Mouse (Mus musculus) ES-CJ7 (cell line): ENCODE results near the gene Cggbp1.

Experiments used
- DNase-seq: peaks from one replicate; pipeline ENCODE4 v3.0.0; 2011; ENCODE audit warnings: low read depth, low spot score

Cggbp1 gene

DNA sequence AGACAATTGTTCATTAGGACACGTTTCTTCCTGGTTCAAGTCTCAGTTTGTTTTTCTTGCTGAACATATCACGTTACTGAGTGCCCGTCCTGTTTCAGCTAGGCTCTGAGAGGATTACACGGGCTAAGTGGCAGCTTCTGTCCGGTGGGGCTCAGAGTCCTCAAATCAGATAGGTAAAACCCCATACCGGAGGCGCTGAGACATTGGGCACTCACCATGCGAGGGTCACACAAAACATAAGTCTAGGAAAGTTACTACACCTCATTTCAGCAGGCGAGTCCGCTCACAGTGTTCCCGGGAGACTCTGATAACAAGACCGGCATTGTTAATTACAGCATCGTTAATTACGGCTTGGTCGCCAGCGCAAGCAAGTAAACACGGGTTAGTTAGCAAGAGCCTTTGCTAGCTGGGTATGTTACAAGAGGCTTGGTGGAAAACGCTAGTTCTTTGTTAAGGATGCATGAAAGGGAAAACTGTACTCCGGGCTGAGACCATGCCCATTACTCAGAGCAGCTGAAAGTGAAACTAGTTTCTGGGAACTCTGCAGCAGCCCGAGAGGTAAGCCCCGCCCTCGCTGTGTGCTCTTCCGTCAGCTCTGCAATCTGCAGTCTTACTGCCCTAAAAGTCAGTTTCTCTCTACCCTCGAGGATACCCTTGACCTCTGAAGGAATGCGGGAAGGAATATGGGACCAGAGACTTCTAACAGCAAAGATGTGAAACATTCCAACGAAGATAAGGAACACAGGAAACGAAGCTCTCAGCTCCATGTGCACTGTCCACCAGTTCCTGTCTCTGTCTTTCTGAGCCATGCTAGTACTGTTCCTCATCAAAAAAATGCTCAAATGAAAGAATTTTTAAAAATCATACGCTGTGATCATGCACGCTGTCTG is 21.9 kb downstream of the Cggbp1 start:
- peak; percentile 89 for DNase-seq

- peak; percentile 65 for DNase-seq
These were observed 23.6 kb downstream of the Cggbp1 start for GRCm38 (mm10) chr16:64875384-64875783.

GRCm38 (mm10) chr16:64875822-64876221 is 24.0 kb downstream of the Cggbp1 start:
- DNase-seq, result peak; percentile 67

- peak; percentile 47 for DNase-seq
These were observed 25.0 kb downstream of the Cggbp1 start for GRCm38 (mm10) chr16:64876631-64877265.

- DNase-seq, result no peak
These were observed 25.5 kb downstream of the Cggbp1 start for GRCm38 (mm10) chr16:64877314-64877713.

DNA sequence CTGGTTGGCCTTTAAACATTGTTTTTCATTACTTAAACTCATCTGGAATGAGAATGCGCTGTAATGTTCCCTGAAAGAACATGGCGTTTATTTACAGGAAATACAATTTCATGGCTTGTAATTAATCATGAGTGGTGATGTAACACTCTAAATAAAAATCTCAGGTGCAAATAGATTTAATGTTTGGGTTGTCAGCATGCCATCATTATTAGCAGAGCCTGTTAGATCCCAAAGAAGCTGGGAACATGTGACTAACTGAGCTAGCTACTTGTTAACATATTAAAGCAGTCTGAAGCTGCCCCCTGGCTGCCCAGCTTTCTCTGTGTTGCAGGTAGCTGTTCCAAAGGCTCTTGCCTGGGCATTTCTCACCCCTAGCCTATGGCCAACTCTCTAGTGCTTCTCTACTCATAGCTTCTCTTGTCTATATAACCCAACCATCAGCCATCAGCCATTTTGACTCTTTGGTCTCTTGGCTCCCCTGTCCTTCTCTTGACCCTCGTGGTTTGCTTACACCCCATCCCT is 26.9 kb downstream of the Cggbp1 start:
- DNase-seq, result peak; percentile 48

GRCm38 (mm10) chr16:64879735-64880134 is 27.9 kb downstream of the Cggbp1 start:
- DNase-seq, result no peak

- DNase-seq, result peak; percentile 80
These were observed 29.2 kb downstream of the Cggbp1 start for GRCm38 (mm10) chr16:64880986-64881385.

DNA sequence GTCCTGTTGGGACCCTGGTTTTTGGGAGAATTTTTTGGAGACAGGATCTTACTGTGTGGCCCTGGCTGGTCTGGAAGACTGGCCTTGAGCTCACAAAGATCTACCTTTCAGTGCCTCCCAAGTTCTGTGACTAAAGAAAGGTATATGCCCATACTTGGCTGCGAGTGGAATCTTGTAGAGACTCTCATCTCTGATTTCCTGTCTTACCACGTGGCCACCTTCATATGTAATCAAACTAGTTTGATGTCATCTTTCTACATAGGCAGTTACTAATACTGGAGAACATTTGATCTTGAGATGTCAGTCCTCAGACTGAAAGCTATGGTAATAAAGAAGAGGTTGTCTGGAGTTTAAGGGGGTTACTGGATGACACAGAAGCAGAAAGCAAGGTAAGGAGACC is 29.6 kb downstream of the Cggbp1 start:
- no peak for DNase-seq

DNA sequence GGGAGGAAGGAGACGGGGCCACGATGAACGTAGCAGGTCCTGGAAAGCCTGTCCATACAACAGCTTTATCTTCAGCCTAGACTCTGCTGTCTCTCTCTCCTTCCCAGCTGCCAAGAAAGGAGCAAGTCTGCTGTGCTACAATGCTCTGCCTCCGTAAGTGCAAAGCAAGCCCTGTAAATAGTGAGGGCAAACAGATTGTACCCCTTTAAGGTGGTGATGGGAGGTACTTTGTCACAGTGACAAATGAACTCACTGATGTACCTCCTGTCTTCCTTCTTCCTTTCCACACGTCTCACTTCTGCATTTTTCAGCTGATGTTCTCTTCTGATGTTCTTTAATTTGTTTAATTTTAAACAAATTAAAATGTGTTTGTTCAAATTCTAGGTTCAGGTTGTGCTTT is 32.1 kb downstream of the Cggbp1 start:
- DNase-seq, result peak; percentile 48

DNA sequence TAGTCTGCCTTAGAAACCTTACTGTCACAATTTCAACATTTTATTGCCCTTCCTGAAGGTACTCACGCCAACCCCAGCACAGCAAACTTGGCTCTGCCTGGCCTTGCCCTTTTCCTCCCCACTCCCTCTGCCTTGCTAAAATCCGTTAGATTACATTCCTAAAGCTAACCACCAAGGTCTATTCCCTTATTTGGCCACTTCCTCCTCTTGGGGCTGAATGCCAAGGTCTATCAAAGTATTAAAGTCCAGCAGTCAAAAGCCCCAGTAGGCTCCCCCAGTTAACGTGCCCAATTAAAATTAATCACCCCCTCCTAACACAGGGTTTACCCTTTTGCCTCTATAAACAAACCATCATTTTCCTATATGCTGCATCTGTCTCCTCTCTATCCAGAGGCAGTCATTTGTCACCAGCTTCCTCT is 32.6 kb downstream of the Cggbp1 start:
- DNase-seq, result peak; percentile 83

DNA sequence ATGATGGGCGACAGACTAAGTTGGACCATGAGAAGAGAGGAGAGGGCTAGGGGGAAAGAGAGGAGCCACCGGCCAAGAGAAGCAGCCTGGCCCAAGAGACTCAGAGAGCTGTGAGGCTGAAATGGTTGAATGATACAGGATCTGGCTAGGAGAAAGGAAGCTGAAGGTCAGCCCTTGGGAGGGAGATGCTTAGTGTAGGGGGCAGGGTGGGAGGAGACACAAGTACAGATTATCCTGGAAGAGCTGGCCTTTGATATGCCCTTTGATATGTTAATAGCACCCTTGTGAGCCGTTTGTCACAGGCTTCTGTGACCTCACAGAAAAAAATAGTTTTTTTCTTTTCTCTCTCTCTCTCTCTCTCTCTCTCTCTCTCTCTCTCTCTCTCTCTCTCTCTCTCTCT is 33.3 kb downstream of the Cggbp1 start:
- peak; percentile 99 for DNase-seq

DNA sequence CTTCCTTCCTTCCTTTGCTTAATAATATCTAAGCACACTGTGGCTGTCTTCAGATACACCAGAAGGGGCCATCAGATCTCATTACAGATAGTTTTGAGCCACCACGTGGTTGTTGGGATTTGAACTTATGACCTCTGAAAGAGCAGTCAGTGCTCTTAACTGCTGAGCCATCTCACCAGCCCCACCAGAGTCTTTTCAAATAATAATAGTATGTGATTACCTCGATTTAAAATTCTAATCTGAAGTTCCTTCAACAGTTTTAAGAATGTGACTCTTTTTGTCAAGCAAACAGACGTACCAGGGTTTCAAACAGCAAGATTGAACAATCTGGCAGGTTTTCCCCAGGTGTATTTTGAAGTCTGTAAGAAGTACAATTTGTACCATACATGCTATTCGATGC is 33.8 kb downstream of the Cggbp1 start:
- peak; percentile 95 for DNase-seq

DNA sequence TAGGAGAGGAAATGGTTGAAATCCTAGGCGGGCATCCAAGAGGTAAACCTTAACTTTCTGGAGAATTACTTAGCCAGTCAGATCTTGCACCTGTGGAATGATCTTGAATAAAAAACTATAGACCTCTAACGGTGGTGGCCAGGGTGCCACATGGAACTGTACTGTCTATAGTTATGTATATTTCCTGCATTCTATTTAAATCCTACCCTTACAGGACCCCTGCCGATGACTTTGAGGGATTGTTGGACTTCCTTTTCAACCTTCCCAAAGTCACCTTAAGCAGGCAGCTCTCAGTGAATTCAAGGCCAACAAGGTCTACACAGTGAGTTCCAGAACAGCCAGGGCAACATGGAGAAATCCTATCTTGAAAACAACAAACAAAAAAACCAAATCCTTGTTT is 37.7 kb downstream of the Cggbp1 start:
- peak; percentile 70 for DNase-seq

GRCm38 (mm10) chr16:64899084-64899483 is 47.3 kb downstream of the Cggbp1 start:
- DNase-seq, result peak; percentile 57

- no peak for DNase-seq
These were observed 51.5 kb downstream of the Cggbp1 start for GRCm38 (mm10) chr16:64903328-64903727.

GRCm38 (mm10) chr16:64907112-64907511 is 55.3 kb downstream of the Cggbp1 start:
- DNase-seq, result no peak

DNA sequence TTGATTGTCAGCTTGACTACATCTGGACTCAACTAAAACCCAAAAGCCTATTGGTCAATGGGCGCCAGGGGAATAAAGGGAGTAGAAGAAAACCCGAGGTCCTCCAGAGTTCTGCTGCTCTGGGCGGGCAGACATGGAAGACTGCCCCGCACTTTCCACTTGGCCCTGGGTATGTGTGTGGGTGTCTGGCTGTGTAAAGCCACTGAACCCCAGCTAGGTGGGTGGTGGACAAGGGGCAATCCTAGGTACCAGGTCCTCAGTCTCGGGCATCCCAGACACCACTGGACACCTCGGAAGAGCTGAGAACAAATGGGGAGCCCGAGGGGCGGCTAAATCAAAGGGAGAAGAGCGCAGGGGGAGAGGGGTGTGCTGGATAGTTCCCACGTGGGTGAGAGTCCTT is 57.0 kb downstream of the Cggbp1 start:
- no peak for DNase-seq
